Mouse (Mus musculus) heart, postnatal 0 days (tissue): Measurements from ENCODE around the gene Tent5b. TPM values are rescaled to one million over a fixed set of nuclear protein-coding genes. Genes with fewer than 3 reads are reported as not detected.

Source experiments
- ATAC-seq: fragments of 200-750 bp; cut with Nextera tagmentation; 2 replicates; pipeline ENCODE4 v1.8.0; 2017; ENCODE audit warnings: low read depth, moderate number of reproducible peaks, moderate library complexity; ENCODE audit not compliant: insufficient read depth
- DNase-seq: peaks from one replicate; pipeline ENCODE4 v3.0.0-alpha.2; 2016; ENCODE audit warnings: low spot score
- H3K27ac ChIP-seq: fragments of 300-500 bp; sonication (generic); 2 replicates; pipeline ENCODE4 v1.5.1; 2014; ENCODE audit warnings: low read depth, mild to moderate bottlenecking
- H3K27me3 ChIP-seq: fragments of 300-500 bp; sonication (generic); 2 replicates; pipeline ENCODE4 v1.6.1; 2014; ENCODE audit warnings: low read length, mixed read lengths; ENCODE audit not compliant: control insufficient read depth, insufficient read depth
- H3K36me3 ChIP-seq: fragments of 300-500 bp; sonication (generic); replicated peaks from 2 replicates; pipeline ENCODE4 v1.6.1; 2014; ENCODE audit warnings: low read length, mixed read lengths; ENCODE audit not compliant: control insufficient read depth, insufficient read depth
- H3K4me1 ChIP-seq: fragments of 300-500 bp; sonication (generic); 2 replicates; pipeline ENCODE4 v1.6.1; 2014; ENCODE audit warnings: antibody characterized with exemption; ENCODE audit not compliant: control insufficient read depth, insufficient read depth
- H3K4me2 ChIP-seq: fragments of 300-500 bp; sonication (generic); 2 replicates; pipeline ENCODE4 v1.6.1; 2014; ENCODE audit warnings: low read depth, mild to moderate bottlenecking, low read length, moderate library complexity
- H3K4me3 ChIP-seq: fragments of 300-500 bp; sonication (generic); 2 replicates; pipeline ENCODE4 v1.5.1; 2014; ENCODE audit warnings: low read depth, low read length
- H3K9ac ChIP-seq: fragments of 300-500 bp; sonication (generic); replicated peaks from 2 replicates; pipeline ENCODE4 v1.6.1; 2014; ENCODE audit warnings: low read depth, low read length, mixed read lengths
- H3K9me3 ChIP-seq: fragments of 300-500 bp; sonication (generic); replicated peaks from 2 replicates; pipeline ENCODE4 v1.6.1; 2016; ENCODE audit warnings: low read length; ENCODE audit not compliant: control insufficient read depth
- CTCF ChIP-seq: IDR thresholded peaks from 2 replicates; pipeline ENCODE4 v1.5.1; 2016; ENCODE audit warnings: antibody characterized with exemption, control low read depth, low read depth
- EP300 ChIP-seq: IDR thresholded peaks from 2 replicates; pipeline ENCODE4 v1.6.1; 2016; ENCODE audit warnings: antibody characterized with exemption, low read depth
- WGBS: fragments of 180-500 bp; shearing (Covaris S2); extraction: QIAGEN DNeasy Blood & Tissue Kit; methylation state at CpG from one replicate; pipeline ENCODE4 v1.1.7; 2014; 5-methylcytosine and 5-hydroxymethylcytosine counted together
- polyA plus RNA-seq: library from polyadenylated mRNA; unstranded; fragments of >200 nt; fragmentation: Nextera tagmentation; extraction: Ambion mirVana; gene quantifications from 2 replicates; pipeline ENCODE4 v1.2.1, GENCODE M21; 2015
- total RNA-seq: library from RNA; depleted of rRNA; stranded (reverse); fragments of >200 nt; gene quantifications from 2 replicates; pipeline ENCODE4 v1.2.3, GENCODE M21; 2014; ENCODE audit warnings: low replicate concordance

Tent5b gene
- total and polyA plus RNA-seq, 2 experiments from 2014 or later = 1.4 to 33.3 TPM

- H3K27ac ChIP-seq = no peak overlapping the region
- H3K9ac ChIP-seq = no peak overlapping the region
- 0 out of 2 replicates have a peak, but pooled peaks cover 10% of the 10 kb centered on the region for H3K27me3 ChIP-seq
- DNase-seq (no peak), ATAC-seq (no peak)
- no peak overlapping the region for H3K4me2 ChIP-seq
- peaks cover 3% of the 10 kb centered on the region; the same call in 1 of the 2 replicates for H3K4me1 ChIP-seq
- WGBS = 78% methylated on average over 7 of the region's 7 CpGs
- H3K9me3 ChIP-seq = peaks cover 5% of the 10 kb centered on the region; the same call in 1 of the 2 replicates
- H3K4me3 ChIP-seq = no peak overlapping the region
- no peaks in the 10 kb centered on the region for H3K36me3 ChIP-seq
- TF ChIP-seq CTCF = 0 out of 2 replicates have a peak, but pooled peaks have one; percentile 4
- TF ChIP-seq EP300 = no peak
These were observed 8.7 kb upstream of the Tent5b start for GRCm38 (mm10) chr4:133471135-133471821.

- 54% methylated on average over 2 of the region's 2 CpGs for WGBS
- no peak overlapping the region for H3K27ac ChIP-seq
- DNase-seq = no peak
- H3K4me2 ChIP-seq = no peak overlapping the region
- peaks cover 5% of the 10 kb centered on the region; the same call in 1 of the 2 replicates for H3K9me3 ChIP-seq
- no peaks in the 10 kb centered on the region for H3K4me1 ChIP-seq
- no peak overlapping the region for H3K4me3 ChIP-seq
- TF ChIP-seq EP300 (no peak), CTCF (no peak)
- H3K36me3 ChIP-seq = no peaks in the 10 kb centered on the region
- H3K9ac ChIP-seq = no peak overlapping the region
- 0 out of 2 replicates have a peak, but pooled peaks cover 10% of the 10 kb centered on the region for H3K27me3 ChIP-seq
- no peak for ATAC-seq
These were observed 6.1 kb upstream of the Tent5b start for GRCm38 (mm10) chr4:133473833-133474232.

- no peak for ATAC-seq
These were observed 229 bp downstream of the Tent5b start for GRCm38 (mm10) chr4:133480185-133480537.

DNA sequence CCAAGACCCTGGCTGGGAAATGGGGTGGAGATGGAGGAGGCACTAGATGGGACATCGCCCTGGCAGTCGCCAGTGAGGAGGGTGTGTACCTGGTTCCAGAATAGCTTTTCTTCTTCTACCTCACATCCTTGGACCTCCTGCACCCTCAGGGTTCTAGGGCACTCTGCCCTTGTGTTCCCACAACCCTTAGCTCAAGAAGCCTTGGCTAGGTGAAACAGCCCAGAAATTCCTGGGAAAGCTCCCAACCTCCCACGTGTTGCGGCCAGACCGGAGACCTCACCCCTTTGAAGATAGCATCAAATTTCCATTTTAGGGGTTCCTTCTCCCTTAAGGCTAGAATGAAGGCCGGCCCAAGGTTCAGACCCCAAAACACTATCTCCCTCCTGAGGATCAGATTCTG is 822 bp downstream of the Tent5b start:
- H3K4me1 ChIP-seq = peaks cover 30% of the 10 kb centered on the region; the same call in 1 of the 2 replicates
- DNase-seq (no peak), ATAC-seq (no peak)
- TF ChIP-seq EP300 (no peak), CTCF (no peak)
- peaks cover 17% of the 10 kb centered on the region for H3K27me3 ChIP-seq
- WGBS = 41% methylated on average over 6 of the region's 6 CpGs
- H3K4me3 ChIP-seq = peak overlapping the region; percentile 51
- H3K9me3 ChIP-seq = no peaks in the 10 kb centered on the region
- peak overlapping the region; percentile 57; the same call in 1 of the 2 replicates for H3K9ac ChIP-seq
- no peaks in the 10 kb centered on the region for H3K36me3 ChIP-seq
- peak overlapping the region; percentile 58 for H3K4me2 ChIP-seq
- H3K27ac ChIP-seq = no peak overlapping the region

More at GRCm38 (mm10) chr4:133480185-133480537, 229 bp downstream of the Tent5b start:
- Histone ChIP-seq H3K36me3 (no peaks in the 10 kb centered on the region), H3K27me3 (peaks cover 21% of the 10 kb centered on the region), H3K4me1 (peaks cover 30% of the 10 kb centered on the region; the same call in 1 of the 2 replicates), H3K9me3 (no peaks in the 10 kb centered on the region), H3K4me3 (peak overlapping the region; percentile 51), H3K9ac (peak overlapping the region; percentile 57), H3K4me2 (peak overlapping the region; percentile 58), H3K27ac (no peak overlapping the region)
- TF ChIP-seq EP300 = no peak
- no peak for TF ChIP-seq CTCF
- no peak for DNase-seq
- WGBS = 3% methylated on average over 34 of the region's 34 CpGs

- Histone ChIP-seq H3K4me1 (peaks cover 30% of the 10 kb centered on the region; the same call in 1 of the 2 replicates), H3K27ac (0 out of 2 replicates have a peak overlapping the region, but pooled peaks have one; percentile 11), H3K36me3 (no peaks in the 10 kb centered on the region), H3K9me3 (no peaks in the 10 kb centered on the region), H3K27me3 (peaks cover 17% of the 10 kb centered on the region), H3K4me3 (peak overlapping the region; percentile 10; the same call in 1 of the 2 replicates), H3K4me2 (peak overlapping the region; percentile 58), H3K9ac (no peak overlapping the region)
- ATAC-seq (no peak), DNase-seq (no peak)
- 11% methylated on average over 4 of the region's 4 CpGs for WGBS
- TF ChIP-seq EP300 (no peak), CTCF (no peak)
These were observed 1.6 kb downstream of the Tent5b start for GRCm38 (mm10) chr4:133481488-133481887.
